Comparison of ENCODE assay signal across 9 mouse cellular contexts in genomic region chr6:59185010-59185699, GRCm38 (mm10). TPM values are rescaled to one million over a fixed set of nuclear protein-coding genes. Genes with fewer than 3 reads are reported as not detected.
DNase-seq lines count a peak whose midpoint lies in the region; ATAC-seq and TF ChIP-seq lines count a peak whose summit lies in the region.
"Had no signal": no experiment of that assay in that cellular context is flagged by ENCODE, and none has a peak within 500 bp of the region (broad histone marks: within the 10 kb centered on the region; RNA-seq: fewer than 3 reads in every experiment).

No protein-coding gene starts in this region.

- no peaks in the 10 kb centered on the region for H3K27me3 ChIP-seq in heart, postnatal 0 days (ENCODE audit: control insufficient read depth, insufficient read depth, low read length)
- H3K27me3 ChIP-seq: embryonic facial prominence, embryonic 13.5 days; liver, embryonic 13.5 days had no signal

- no peaks in the 10 kb centered on the region for H3K36me3 ChIP-seq in heart, postnatal 0 days (replicated peaks; ENCODE audit: control insufficient read depth, insufficient read depth, low read length)
- H3K36me3 ChIP-seq: embryonic facial prominence, embryonic 13.5 days; liver, embryonic 13.5 days had no signal

- DNase-seq in thymus, postnatal 25 days: peak; percentile 9
- no peak for DNase-seq in thymus, postnatal 0 days (ENCODE audit: low spot score)
- peak; percentile 14 for DNase-seq in adrenal gland, postnatal 25 days
- DNase-seq in heart, postnatal 0 days (ENCODE audit: low spot score): peak; percentile 30
- DNase-seq in lung, postnatal 25 days (ENCODE audit: low spot score): peak; percentile 53
- DNase-seq in embryo, embryonic 9.5 days (ENCODE audit: extremely low spot score): no peak
- DNase-seq in cerebellum, postnatal 25 days: no peak
- DNase-seq: liver, embryonic 13.5 days had no signal

- no peaks in the 10 kb centered on the region for H3K4me1 ChIP-seq in heart, postnatal 0 days (ENCODE audit: control insufficient read depth, insufficient read depth)
- H3K4me1 ChIP-seq: embryonic facial prominence, embryonic 13.5 days; liver, embryonic 13.5 days had no signal

- H3K27ac ChIP-seq in heart, postnatal 0 days (ENCODE audit: low read depth): 0 out of 2 replicates have a peak overlapping the region, but pooled peaks have one; percentile 30
- H3K27ac ChIP-seq: embryonic facial prominence, embryonic 13.5 days; liver, embryonic 13.5 days had no signal

- H3K4me3 ChIP-seq in heart, postnatal 0 days (ENCODE audit: low read depth, low read length): no peak overlapping the region
- H3K4me3 ChIP-seq: embryonic facial prominence, embryonic 13.5 days; liver, embryonic 13.5 days had no signal

- no peak for TF ChIP-seq CTCF in heart, postnatal 0 days (IDR thresholded peaks at IDR 0.05; ENCODE audit: low read depth)

- peak overlapping the region; percentile 9; the same call in 1 of the 2 replicates for H3K4me2 ChIP-seq in heart, postnatal 0 days (ENCODE audit: low read depth, low read length)
- H3K4me2 ChIP-seq: embryonic facial prominence, embryonic 13.5 days; liver, embryonic 13.5 days had no signal

- H3K9me3 ChIP-seq in heart, postnatal 0 days (replicated peaks; ENCODE audit: control insufficient read depth, low read length): no peaks in the 10 kb centered on the region
- H3K9me3 ChIP-seq: embryonic facial prominence, embryonic 13.5 days; liver, embryonic 13.5 days had no signal

- no peak overlapping the region for H3K9ac ChIP-seq in heart, postnatal 0 days (replicated peaks; ENCODE audit: low read depth, low read length)
- H3K9ac ChIP-seq: embryonic facial prominence, embryonic 13.5 days; liver, embryonic 13.5 days had no signal

- 36% methylated on average over 13 of the region's 13 CpGs for WGBS in heart, postnatal 0 days

- ATAC-seq in heart, postnatal 0 days (ENCODE audit: insufficient read depth, low read depth): peak; percentile 44; the same call in 1 of the 2 replicates

- no peak for TF ChIP-seq EP300 in heart, postnatal 0 days (IDR thresholded peaks at IDR 0.05; ENCODE audit: low read depth)

RNA-seq across cellular contexts. Expression of gene Tigd2, which starts 23.5 kb away (rescaled TPM):
- 22.8 and 24.3 TPM in 2 replicates for polyA plus RNA-seq in thymus, postnatal 0 days (2015; fragmentation: Nextera tagmentation; extraction: Ambion mirVana)
- total RNA-seq in adrenal gland, postnatal 25 days (2021): 19.3 and 20.0 TPM in 2 replicates
- 9.5 and 12.4 TPM in 2 replicates for total RNA-seq in heart, postnatal 0 days (2014; rRNA removed; ENCODE audit: low replicate concordance)
- polyA plus RNA-seq in heart, postnatal 0 days (2015; fragmentation: Nextera tagmentation; extraction: Ambion mirVana): 11.7 and 12.5 TPM in 2 replicates

Comparison
In these comparisons a context has a peak if more than half of its experiments do, and no peak if none do; other contexts are left out.
1. DNase-seq: peak in thymus, postnatal 25 days (single experiment), adrenal gland, postnatal 25 days (single experiment), heart, postnatal 0 days (single experiment) and lung, postnatal 25 days (single experiment); none in thymus, postnatal 0 days (single experiment), embryo, embryonic 9.5 days (single experiment) and cerebellum, postnatal 25 days (0 of 2).